Mouse (Mus musculus) lung, embryonic 16.5 days (tissue): ENCODE measurements around the gene Tceal1. TPM values are rescaled to one million over a fixed set of nuclear protein-coding genes. Genes with fewer than 3 reads are reported as not detected.
"Not testable (repeated sequence)": the region's sequence is repeated elsewhere in the genome, so short reads cannot be mapped to it uniquely, and the experiment has no call there.

Source experiments
- ATAC-seq: fragments of 200-750 bp; cut with Nextera tagmentation; 2 replicates; pipeline ENCODE4 v1.8.0; 2017; ENCODE audit warnings: low read depth, mild to moderate bottlenecking, moderate library complexity
- H3K27ac ChIP-seq: fragments of 300-500 bp; sonication (generic); 2 replicates; pipeline ENCODE4 v1.5.1; 2014; ENCODE audit warnings: mild to moderate bottlenecking, control low read depth, low read length
- H3K27me3 ChIP-seq: fragments of 300-500 bp; sonication (generic); 2 replicates; pipeline ENCODE4 v1.6.1; 2014; ENCODE audit warnings: low read depth, low read length, mixed read lengths; ENCODE audit not compliant: control insufficient read depth, insufficient read depth
- H3K36me3 ChIP-seq: fragments of 300-500 bp; sonication (generic); 2 replicates; pipeline ENCODE4 v1.6.1; 2014; ENCODE audit warnings: low read length; ENCODE audit not compliant: control insufficient read depth, insufficient read depth
- H3K4me1 ChIP-seq: fragments of 300-500 bp; sonication (generic); replicated peaks from 2 replicates; pipeline ENCODE4 v1.6.1; 2014; ENCODE audit warnings: low read length, mixed read lengths; ENCODE audit not compliant: control insufficient read depth, insufficient read depth
- H3K4me2 ChIP-seq: fragments of 300-500 bp; sonication (generic); 2 replicates; pipeline ENCODE4 v1.6.1; 2014; ENCODE audit warnings: low read depth, low read length, control low read depth
- H3K4me3 ChIP-seq: fragments of 300-500 bp; sonication (generic); 2 replicates; pipeline ENCODE4 v1.5.1; 2014; ENCODE audit warnings: mild to moderate bottlenecking, low read length, control low read depth
- H3K9ac ChIP-seq: fragments of 300-500 bp; sonication (generic); 2 replicates; pipeline ENCODE4 v1.6.1; 2014; ENCODE audit warnings: low read length, control low read depth
- H3K9me3 ChIP-seq: fragments of 300-500 bp; sonication (generic); 2 replicates; pipeline ENCODE4 v1.6.1; 2016; ENCODE audit warnings: low read length; ENCODE audit not compliant: control insufficient read depth
- WGBS: fragments of 180-500 bp; shearing (Covaris S2); extraction: QIAGEN DNeasy Blood & Tissue Kit; methylation state at CpG from one replicate; pipeline ENCODE4 v1.1.7; 2014; 5-methylcytosine and 5-hydroxymethylcytosine counted together
- polyA plus RNA-seq: library from polyadenylated mRNA; unstranded; fragments of >200 nt; fragmentation: Nextera tagmentation; extraction: Ambion mirVana; gene quantifications from 2 replicates; pipeline ENCODE4 v1.2.1, GENCODE M21; 2015

The Tceal1 gene
- polyA plus RNA-seq, 1 experiment from 2014 or later, result 13.6 TPM

DNA sequence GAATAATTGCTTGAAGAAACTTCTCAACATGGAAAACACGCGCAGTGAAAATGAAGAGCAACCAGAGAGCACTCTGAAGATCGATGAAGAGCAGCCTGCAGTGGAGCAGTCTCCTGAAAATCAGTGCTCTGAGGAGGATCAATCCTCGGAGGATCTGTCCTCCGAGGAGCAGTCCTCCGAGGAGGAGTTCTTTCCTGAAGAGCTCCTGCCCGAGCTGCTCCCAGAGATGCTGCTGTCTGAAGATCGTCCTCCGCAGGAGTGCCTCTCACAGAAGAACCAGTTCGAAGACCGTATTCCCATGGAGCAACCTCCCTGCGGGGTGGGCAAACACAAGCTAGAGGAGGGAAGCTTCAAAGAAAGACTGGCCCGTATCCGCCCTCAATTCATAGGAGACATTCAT, 1.0 kb downstream of the Tceal1 start:
- peak; percentile 18; the same call in 1 of the 2 replicates for ATAC-seq
- Histone ChIP-seq H3K4me3 (peak overlapping the region; percentile 59), H3K36me3 (no peaks in the 10 kb centered on the region), H3K27me3 (no peaks in the 10 kb centered on the region), H3K9me3 (no peaks in the 10 kb centered on the region), H3K9ac (peak overlapping the region; percentile 75), H3K4me1 (no peaks in the 10 kb centered on the region), H3K27ac (peak overlapping the region; percentile 63), H3K4me2 (peak overlapping the region; percentile 61)
- WGBS, result 24% methylated on average over 14 of the region's 14 CpGs

DNA sequence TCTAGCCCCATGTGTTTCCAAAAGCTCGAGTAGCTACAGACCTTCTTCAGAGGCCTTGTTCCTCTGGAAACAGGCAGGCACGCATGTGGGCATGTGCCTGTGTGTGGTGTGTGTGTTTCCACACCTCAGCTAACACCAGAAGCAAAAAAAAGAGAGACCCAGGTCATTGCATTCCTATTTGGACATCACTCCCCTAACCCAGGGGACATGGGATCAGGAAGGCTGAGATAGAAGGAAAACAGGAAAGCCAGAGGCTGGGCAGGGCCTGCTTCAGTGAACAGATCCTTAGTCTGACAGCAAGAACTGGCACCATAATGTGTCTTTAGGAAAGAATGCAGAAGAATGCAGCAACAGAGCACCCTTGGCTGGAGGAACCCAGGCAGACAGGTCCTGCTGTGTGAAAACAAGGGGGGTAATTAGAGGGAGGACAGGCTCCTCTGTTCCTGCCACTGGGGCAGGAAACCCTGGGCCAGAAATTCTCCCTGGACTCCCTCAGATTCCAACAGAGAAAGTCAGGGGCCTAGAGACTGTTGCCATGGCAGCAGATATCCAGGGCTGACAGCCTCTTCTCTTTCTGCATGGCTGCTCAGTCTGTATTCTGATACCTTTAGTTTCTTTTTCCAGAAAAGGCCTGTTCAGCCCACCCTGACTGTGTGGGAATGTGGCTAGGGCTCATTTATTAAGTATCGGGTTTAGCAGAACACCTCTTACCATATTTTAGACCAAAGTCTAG, 7.1 kb downstream of the Tceal1 start:
- H3K4me3 ChIP-seq, H3K4me1 ChIP-seq, H3K36me3 ChIP-seq, H3K27ac ChIP-seq, H3K9ac ChIP-seq, ATAC-seq, H3K4me2 ChIP-seq, H3K27me3 ChIP-seq, H3K9me3 ChIP-seq: not testable (repeated sequence)
- 46% methylated on average over 3 of the region's 3 CpGs for WGBS

DNA sequence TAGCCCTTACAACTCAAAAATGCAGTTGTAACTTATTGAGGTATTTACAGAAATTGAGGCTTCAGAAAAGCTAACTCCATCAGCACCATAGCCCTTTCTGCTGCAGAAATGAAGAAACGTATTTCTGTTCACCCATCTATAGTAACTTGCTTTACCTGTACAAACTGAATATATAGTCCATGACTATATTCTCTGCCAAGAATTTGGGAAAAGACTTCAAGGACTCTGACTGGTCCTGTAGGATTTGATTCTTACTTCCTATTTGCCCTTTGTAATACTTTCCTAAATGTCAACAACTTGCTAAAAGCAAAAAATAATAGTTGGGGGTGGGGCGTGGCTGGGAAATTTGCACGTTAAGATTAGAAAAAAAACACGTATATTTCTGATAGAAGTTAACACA, 24.2 kb downstream of the Tceal1 start:
- no peak for ATAC-seq
- Histone ChIP-seq H3K9me3 (no peaks in the 10 kb centered on the region), H3K4me2 (no peak overlapping the region), H3K27ac (no peak overlapping the region), H3K36me3 (peaks cover 5% of the 10 kb centered on the region; the same call in 1 of the 2 replicates), H3K4me3 (no peak overlapping the region), H3K4me1 (no peaks in the 10 kb centered on the region), H3K27me3 (no peaks in the 10 kb centered on the region), H3K9ac (no peak overlapping the region)
- WGBS, result 75% methylated on average over 4 of the region's 4 CpGs

DNA sequence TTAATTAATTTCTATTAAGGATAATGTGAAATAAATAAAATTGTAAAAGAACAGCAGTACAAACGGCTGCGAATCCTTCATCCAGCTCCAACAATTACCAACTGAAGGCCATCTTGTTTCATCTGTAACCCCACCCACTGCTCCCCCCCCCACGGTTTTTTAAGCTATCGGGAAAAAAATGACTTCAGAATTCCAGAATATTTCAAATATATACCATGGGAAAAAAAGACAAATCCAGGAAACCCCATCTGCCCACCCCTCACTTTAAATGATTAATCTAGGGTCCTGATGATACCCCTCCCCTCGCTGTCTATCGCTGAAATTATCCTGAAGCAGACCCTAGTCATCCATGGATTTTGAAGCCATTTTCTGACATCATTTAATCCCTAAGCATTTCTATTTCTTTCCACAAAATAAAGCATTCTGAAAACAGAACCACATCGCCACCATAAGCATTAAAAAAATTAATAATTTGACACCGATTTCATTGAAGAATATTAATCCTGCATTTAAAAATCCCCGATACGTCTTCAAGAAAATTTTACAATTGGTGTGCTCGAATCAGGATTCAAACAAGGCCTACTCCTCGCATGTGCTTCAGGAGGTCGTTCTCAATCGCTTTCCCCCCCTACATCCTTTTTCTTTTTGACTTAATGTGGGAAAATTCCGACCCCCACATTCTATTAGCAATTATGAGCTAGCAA, 32.5 kb downstream of the Tceal1 start:
- Histone ChIP-seq H3K4me1 (no peaks in the 10 kb centered on the region; the same call in 1 of the 2 replicates), H3K9me3 (no peaks in the 10 kb centered on the region), H3K27ac (peak overlapping the region; percentile 85), H3K27me3 (no peaks in the 10 kb centered on the region), H3K4me2 (0 out of 2 replicates have a peak overlapping the region, but pooled peaks have one; percentile 2), H3K36me3 (no peaks in the 10 kb centered on the region; the same call in 1 of the 2 replicates), H3K9ac (peak overlapping the region; percentile 72), H3K4me3 (peak overlapping the region; percentile 61)
- no peak for ATAC-seq
- 18% methylated on average over 15 of the region's 15 CpGs for WGBS

- peak overlapping the region; percentile 91 for H3K27ac ChIP-seq
Measured at GRCm38 (mm10) chrX:136740791-136741650, 33.2 kb downstream of the Tceal1 start.

GRCm38 (mm10) chrX:136741651-136742201, 33.9 kb downstream of the Tceal1 start:
- H3K36me3 ChIP-seq, result no peaks in the 10 kb centered on the region
- 21% methylated on average over 43 of the region's 46 CpGs for WGBS
- peak overlapping the region; percentile 70 for H3K9ac ChIP-seq

More at GRCm38 (mm10) chrX:136740791-136741650, 33.2 kb downstream of the Tceal1 start:
- no peaks in the 10 kb centered on the region for H3K9me3 ChIP-seq
- H3K9ac ChIP-seq, result peak overlapping the region; percentile 72
- no peaks in the 10 kb centered on the region for H3K27me3 ChIP-seq
- no peaks in the 10 kb centered on the region for H3K36me3 ChIP-seq
- 13% methylated on average over 39 of the region's 39 CpGs for WGBS
- peak overlapping the region; percentile 61 for H3K4me3 ChIP-seq
- peak; percentile 97 for ATAC-seq
- H3K4me2 ChIP-seq, result no peak overlapping the region
- no peaks in the 10 kb centered on the region; the same call in 1 of the 2 replicates for H3K4me1 ChIP-seq

GRCm38 (mm10) chrX:136742241-136742640, 34.5 kb downstream of the Tceal1 start:
- Histone ChIP-seq H3K9ac (peak overlapping the region; percentile 70), H3K4me2 (peak overlapping the region; percentile 58), H3K27me3 (no peaks in the 10 kb centered on the region), H3K4me3 (peak overlapping the region; percentile 55), H3K4me1 (no peaks in the 10 kb centered on the region; the same call in 1 of the 2 replicates), H3K36me3 (no peaks in the 10 kb centered on the region), H3K27ac (peak overlapping the region; percentile 91), H3K9me3 (no peaks in the 10 kb centered on the region)
- WGBS, result 26% methylated on average over 10 of the region's 10 CpGs
- ATAC-seq, result no peak

More at GRCm38 (mm10) chrX:136741651-136742201, 33.9 kb downstream of the Tceal1 start:
- Histone ChIP-seq H3K4me1 (no peaks in the 10 kb centered on the region; the same call in 1 of the 2 replicates), H3K9me3 (no peaks in the 10 kb centered on the region), H3K27me3 (no peaks in the 10 kb centered on the region), H3K4me3 (peak overlapping the region; percentile 55), H3K4me2 (peak overlapping the region; percentile 58), H3K27ac (peak overlapping the region; percentile 91)
- peak; percentile 80 for ATAC-seq

DNA sequence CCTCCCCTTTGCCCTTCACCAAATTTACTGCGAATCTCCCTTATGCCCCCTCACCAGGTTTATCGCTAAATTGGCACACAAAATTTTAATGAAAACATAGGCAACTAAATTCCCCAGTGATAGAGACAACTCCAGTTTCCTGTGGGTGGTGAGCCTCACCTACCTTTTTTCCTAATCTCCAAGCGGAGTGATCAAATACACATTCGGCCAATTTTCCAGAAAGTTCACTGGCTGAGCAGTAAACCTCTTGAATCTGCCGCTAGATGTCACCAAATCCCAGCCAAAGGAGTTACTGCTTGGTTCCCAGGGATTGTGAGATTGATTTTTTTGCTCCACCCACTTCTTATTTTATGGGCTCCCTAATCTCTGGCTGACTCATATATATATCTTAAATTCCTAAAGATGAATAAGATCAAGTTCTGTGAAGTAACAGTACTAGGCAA, 34.9 kb downstream of the Tceal1 start:
- 13% methylated on average over 5 of the region's 5 CpGs for WGBS
- H3K4me1 ChIP-seq, result no peaks in the 10 kb centered on the region; the same call in 1 of the 2 replicates
- peak overlapping the region; percentile 55 for H3K4me3 ChIP-seq
- peak overlapping the region; percentile 91 for H3K27ac ChIP-seq
- H3K36me3 ChIP-seq, result no peaks in the 10 kb centered on the region
- H3K9ac ChIP-seq, result peak overlapping the region; percentile 70
- H3K4me2 ChIP-seq, result peak overlapping the region; percentile 58
- no peaks in the 10 kb centered on the region for H3K9me3 ChIP-seq
- ATAC-seq, result no peak
- no peaks in the 10 kb centered on the region for H3K27me3 ChIP-seq
